Mouse (Mus musculus): ENCODE data around the gene Selenom. TPM values are rescaled to one million over a fixed set of nuclear protein-coding genes. Genes with fewer than 3 reads are reported as not detected.

Gene Selenom
- polyA plus RNA-seq, 1 experiment from 2014 or later = 12.5 TPM

- ATAC-seq (ENCODE audit: low read depth) (no peak), DNase-seq (no peak)
- WGBS (ENCODE audit: insufficient replicate concordance) = 78% methylated on average over 4 of the region's 4 CpGs
- Histone ChIP-seq H3K36me3 (peaks cover 8% of the 10 kb centered on the region; the same call in 1 of the 2 replicates), H3K27ac (no peak overlapping the region), H3K27me3 (peaks cover 45% of the 10 kb centered on the region), H3K4me3 (replicated peaks) (no peak overlapping the region), H3K9ac (no peak overlapping the region), H3K4me2 (peak overlapping the region; percentile 1), H3K9me3 (replicated peaks) (no peaks in the 10 kb centered on the region), H3K4me1 (replicated peaks) (peaks cover 31% of the 10 kb centered on the region)
Observed at GRCm38 (mm10) chr11:3515637-3516036, 1.2 kb downstream of the Selenom start.

GRCm38 (mm10) chr11:3516121-3516520, 1.6 kb downstream of the Selenom start:
- Histone ChIP-seq H3K9ac (no peak overlapping the region), H3K9me3 (replicated peaks) (no peaks in the 10 kb centered on the region), H3K36me3 (peaks cover 11% of the 10 kb centered on the region), H3K27me3 (peaks cover 45% of the 10 kb centered on the region), H3K4me1 (replicated peaks) (peaks cover 31% of the 10 kb centered on the region), H3K27ac (no peak overlapping the region), H3K4me3 (replicated peaks) (no peak overlapping the region), H3K4me2 (no peak overlapping the region)
- 62% methylated on average over 5 of the region's 5 CpGs for WGBS (ENCODE audit: insufficient replicate concordance)
- ATAC-seq (ENCODE audit: low read depth) (no peak), DNase-seq (no peak)

- H3K27ac ChIP-seq = no peak overlapping the region
- H3K9ac ChIP-seq = no peak overlapping the region; the same call in 1 of the 2 replicates
- peaks cover 31% of the 10 kb centered on the region for H3K4me1 ChIP-seq (replicated peaks)
- DNase-seq (no peak), ATAC-seq (ENCODE audit: low read depth) (no peak)
- peaks cover 14% of the 10 kb centered on the region for H3K36me3 ChIP-seq
- WGBS (ENCODE audit: insufficient replicate concordance) = 3% methylated on average over 50 of the region's 50 CpGs
- peaks cover 45% of the 10 kb centered on the region for H3K27me3 ChIP-seq
- peak overlapping the region; percentile 26 for H3K4me3 ChIP-seq (replicated peaks)
- H3K9me3 ChIP-seq (replicated peaks) = no peaks in the 10 kb centered on the region
- H3K4me2 ChIP-seq = peak overlapping the region; percentile 53
Observed at GRCm38 (mm10) chr11:3516859-3517845, 2.7 kb downstream of the Selenom start.

- Histone ChIP-seq H3K36me3 (peaks cover 23% of the 10 kb centered on the region), H3K27ac (no peak overlapping the region), H3K4me3 (replicated peaks) (peak overlapping the region; percentile 26; the same call in 1 of the 2 replicates), H3K4me1 (replicated peaks) (peaks cover 31% of the 10 kb centered on the region), H3K9ac (no peak overlapping the region), H3K4me2 (peak overlapping the region; percentile 53), H3K27me3 (peaks cover 45% of the 10 kb centered on the region), H3K9me3 (replicated peaks) (no peaks in the 10 kb centered on the region)
- DNase-seq (no peak), ATAC-seq (ENCODE audit: low read depth) (no peak)
- WGBS (ENCODE audit: insufficient replicate concordance) = 36% methylated on average over 13 of the region's 13 CpGs
Observed at GRCm38 (mm10) chr11:3517846-3518732, 3.6 kb downstream of the Selenom start.

GRCm38 (mm10) chr11:3519051-3519726, 4.7 kb downstream of the Selenom start:
- WGBS (ENCODE audit: insufficient replicate concordance) = 55% methylated on average over 4 of the region's 4 CpGs
- peaks cover 26% of the 10 kb centered on the region for H3K4me1 ChIP-seq (replicated peaks)
- peaks cover 45% of the 10 kb centered on the region for H3K27me3 ChIP-seq
- no peak overlapping the region for H3K27ac ChIP-seq
- peaks cover 26% of the 10 kb centered on the region for H3K36me3 ChIP-seq
- H3K4me2 ChIP-seq = no peak overlapping the region
- DNase-seq = no peak
- no peak overlapping the region for H3K9ac ChIP-seq
- no peak for ATAC-seq (ENCODE audit: low read depth)
- H3K9me3 ChIP-seq (replicated peaks) = no peaks in the 10 kb centered on the region
- H3K4me3 ChIP-seq (replicated peaks) = no peak overlapping the region

- no peaks in the 10 kb centered on the region for H3K9me3 ChIP-seq (replicated peaks)
- DNase-seq (no peak), ATAC-seq (ENCODE audit: low read depth) (no peak)
- H3K27ac ChIP-seq = no peak overlapping the region
- H3K27me3 ChIP-seq = peaks cover 43% of the 10 kb centered on the region
- H3K9ac ChIP-seq = no peak overlapping the region
- H3K4me3 ChIP-seq (replicated peaks) = no peak overlapping the region
- H3K36me3 ChIP-seq = peaks cover 33% of the 10 kb centered on the region
- H3K4me2 ChIP-seq = no peak overlapping the region
- peaks cover 20% of the 10 kb centered on the region for H3K4me1 ChIP-seq (replicated peaks)
- WGBS (ENCODE audit: insufficient replicate concordance) = 66% methylated on average over 11 of the region's 11 CpGs
Observed at GRCm38 (mm10) chr11:3519756-3520398, 5.4 kb downstream of the Selenom start.

- peaks cover 39% of the 10 kb centered on the region for H3K36me3 ChIP-seq
- no peak overlapping the region for H3K27ac ChIP-seq
- H3K9ac ChIP-seq = no peak overlapping the region
- WGBS (ENCODE audit: insufficient replicate concordance) = 81% methylated on average over 14 of the region's 14 CpGs
- H3K27me3 ChIP-seq = peaks cover 33% of the 10 kb centered on the region
- no peaks in the 10 kb centered on the region for H3K9me3 ChIP-seq (replicated peaks)
- H3K4me3 ChIP-seq (replicated peaks) = no peak overlapping the region
- peaks cover 15% of the 10 kb centered on the region for H3K4me1 ChIP-seq (replicated peaks)
- DNase-seq (no peak), ATAC-seq (ENCODE audit: low read depth) (no peak)
- no peak overlapping the region for H3K4me2 ChIP-seq
Observed at GRCm38 (mm10) chr11:3520919-3521318, 6.4 kb downstream of the Selenom start.

- DNase-seq (no peak), ATAC-seq (ENCODE audit: low read depth) (no peak)
- Histone ChIP-seq H3K27ac (no peak overlapping the region), H3K4me1 (replicated peaks) (peaks cover 15% of the 10 kb centered on the region), H3K9me3 (replicated peaks) (no peaks in the 10 kb centered on the region), H3K27me3 (peaks cover 26% of the 10 kb centered on the region), H3K4me3 (replicated peaks) (no peak overlapping the region), H3K4me2 (no peak overlapping the region), H3K9ac (no peak overlapping the region), H3K36me3 (peaks cover 39% of the 10 kb centered on the region)
- WGBS (ENCODE audit: insufficient replicate concordance) = 73% methylated on average over 23 of the region's 23 CpGs
Observed at GRCm38 (mm10) chr11:3521339-3522224, 7.1 kb downstream of the Selenom start.

GRCm38 (mm10) chr11:3522285-3523000, 8.0 kb downstream of the Selenom start:
- peaks cover 46% of the 10 kb centered on the region for H3K36me3 ChIP-seq
- 81% methylated on average over 17 of the region's 17 CpGs for WGBS (ENCODE audit: insufficient replicate concordance)

More at GRCm38 (mm10) chr11:3522285-3523000, 8.0 kb downstream of the Selenom start:
- ATAC-seq (ENCODE audit: low read depth) = no peak
- no peak overlapping the region for H3K27ac ChIP-seq
- H3K9me3 ChIP-seq (replicated peaks) = no peaks in the 10 kb centered on the region
- no peak overlapping the region for H3K4me2 ChIP-seq
- H3K9ac ChIP-seq = no peak overlapping the region
- H3K4me1 ChIP-seq (replicated peaks) = peaks cover 7% of the 10 kb centered on the region
- DNase-seq = no peak
- no peak overlapping the region for H3K4me3 ChIP-seq (replicated peaks)
- H3K27me3 ChIP-seq = peaks cover 18% of the 10 kb centered on the region
